Mouse (Mus musculus) heart, embryonic 13.5 days (tissue): Measurements from ENCODE around the gene Fam129c. TPM values are rescaled to one million over a fixed set of nuclear protein-coding genes. Genes with fewer than 3 reads are reported as not detected.
A peak's percentile ranks its signal among the peaks of the same experiment; 100 is the strongest.

Source experiments
- ATAC-seq: fragments of 200-750 bp; cut with Nextera tagmentation; 2 replicates; pipeline ENCODE4 v1.8.0; 2017; ENCODE audit warnings: moderate TSS enrichment; ENCODE audit not compliant: insufficient number of reproducible peaks, low FRiP score, low TSS enrichment; ENCODE audit errors: extremely low read depth
- H3K27ac ChIP-seq: fragments of 300-500 bp; sonication (generic); replicated peaks from 2 replicates; pipeline ENCODE4 v1.5.1; 2015; ENCODE audit warnings: moderate library complexity, mild to moderate bottlenecking, inconsistent platforms
- H3K27me3 ChIP-seq: fragments of 300-500 bp; sonication (generic); replicated peaks from 2 replicates; pipeline ENCODE4 v1.6.1; 2015; ENCODE audit warnings: mild to moderate bottlenecking, inconsistent platforms
- H3K36me3 ChIP-seq: fragments of 300-500 bp; sonication (generic); 2 replicates; pipeline ENCODE4 v1.6.1; 2015; ENCODE audit warnings: mild to moderate bottlenecking, inconsistent platforms
- H3K4me1 ChIP-seq: fragments of 300-500 bp; sonication (generic); 2 replicates; pipeline ENCODE4 v1.6.1; 2015; ENCODE audit warnings: inconsistent platforms
- H3K4me2 ChIP-seq: fragments of 300-500 bp; sonication (generic); 2 replicates; pipeline ENCODE4 v1.6.1; 2015; ENCODE audit warnings: inconsistent platforms, mild to moderate bottlenecking, moderate library complexity
- H3K4me3 ChIP-seq: fragments of 300-500 bp; sonication (generic); 2 replicates; pipeline ENCODE4 v1.5.1; 2015; ENCODE audit warnings: moderate library complexity, mild to moderate bottlenecking, inconsistent platforms
- H3K9ac ChIP-seq: fragments of 300-500 bp; sonication (generic); 2 replicates; pipeline ENCODE4 v1.6.1; 2015; ENCODE audit warnings: inconsistent platforms, mild to moderate bottlenecking, moderate library complexity
- H3K9me3 ChIP-seq: fragments of 300-500 bp; sonication (generic); 2 replicates; pipeline ENCODE4 v1.6.1; 2016; ENCODE audit warnings: inconsistent platforms
- WGBS: fragments of 180-500 bp; shearing (Covaris S2); methylation state at CpG from one replicate; pipeline ENCODE4 v1.1.7; 2015; ENCODE audit warnings: mixed read lengths; 5-methylcytosine and 5-hydroxymethylcytosine counted together
- polyA plus RNA-seq: library from polyadenylated mRNA; unstranded; fragments of >200 nt; fragmentation: Nextera tagmentation; extraction: Ambion mirVana; gene quantifications from 2 replicates; pipeline ENCODE4 v1.2.1, GENCODE M21; 2015

Gene Fam129c
- polyA plus RNA-seq, 1 experiment from 2014 or later = 1.2 TPM

- no peak for ATAC-seq
- H3K36me3 ChIP-seq = no peaks in the 10 kb centered on the region
- no peaks in the 10 kb centered on the region for H3K27me3 ChIP-seq
- 44% methylated on average over 1 of the region's 1 CpGs for WGBS
- no peaks in the 10 kb centered on the region for H3K9me3 ChIP-seq
- H3K9ac ChIP-seq = no peak overlapping the region
- no peak overlapping the region for H3K4me2 ChIP-seq
- H3K4me3 ChIP-seq = no peak overlapping the region
- H3K27ac ChIP-seq = no peak overlapping the region
- H3K4me1 ChIP-seq = peaks cover 25% of the 10 kb centered on the region
Observed at GRCm38 (mm10) chr8:71575020-71575419, 22.4 kb upstream of the Fam129c start.

GRCm38 (mm10) chr8:71577856-71578387 lies 19.5 kb upstream of the Fam129c start:
- H3K9me3 ChIP-seq = no peaks in the 10 kb centered on the region
- H3K4me2 ChIP-seq = no peak overlapping the region
- peaks cover 5% of the 10 kb centered on the region; the same call in 1 of the 2 replicates for H3K36me3 ChIP-seq
- H3K4me3 ChIP-seq = no peak overlapping the region
- peaks cover 8% of the 10 kb centered on the region for H3K4me1 ChIP-seq
- no peak overlapping the region for H3K27ac ChIP-seq
- no peak for ATAC-seq
- 53% methylated on average over 4 of the region's 4 CpGs for WGBS
- H3K9ac ChIP-seq = no peak overlapping the region
- no peaks in the 10 kb centered on the region for H3K27me3 ChIP-seq

GRCm38 (mm10) chr8:71579009-71579408 lies 18.4 kb upstream of the Fam129c start:
- no peak overlapping the region for H3K4me3 ChIP-seq

GRCm38 (mm10) chr8:71579476-71579875 lies 18.0 kb upstream of the Fam129c start:
- Histone ChIP-seq H3K4me1 (0 out of 2 replicates have a peak, but pooled peaks cover 4% of the 10 kb centered on the region), H3K4me2 (no peak overlapping the region), H3K9me3 (no peaks in the 10 kb centered on the region), H3K4me3 (no peak overlapping the region), H3K27me3 (0 out of 2 replicates have a peak, but pooled peaks cover 6% of the 10 kb centered on the region), H3K27ac (no peak overlapping the region), H3K9ac (no peak overlapping the region), H3K36me3 (peaks cover 10% of the 10 kb centered on the region)
- WGBS = 83% methylated on average over 14 of the region's 14 CpGs
- ATAC-seq = no peak

More at GRCm38 (mm10) chr8:71579009-71579408, 18.4 kb upstream of the Fam129c start:
- Histone ChIP-seq H3K27ac (no peak overlapping the region), H3K4me1 (0 out of 2 replicates have a peak, but pooled peaks cover 4% of the 10 kb centered on the region), H3K9ac (no peak overlapping the region), H3K27me3 (0 out of 2 replicates have a peak, but pooled peaks cover 6% of the 10 kb centered on the region), H3K9me3 (no peaks in the 10 kb centered on the region), H3K4me2 (no peak overlapping the region), H3K36me3 (peaks cover 6% of the 10 kb centered on the region)
- WGBS = 60% methylated on average over 1 of the region's 1 CpGs
- no peak for ATAC-seq

GRCm38 (mm10) chr8:71580201-71580600 lies 17.2 kb upstream of the Fam129c start:
- Histone ChIP-seq H3K9ac (no peak overlapping the region), H3K4me1 (0 out of 2 replicates have a peak, but pooled peaks cover under 1% of the 10 kb centered on the region), H3K36me3 (peaks cover 17% of the 10 kb centered on the region), H3K4me2 (no peak overlapping the region), H3K27ac (no peak overlapping the region), H3K4me3 (no peak overlapping the region), H3K9me3 (no peaks in the 10 kb centered on the region), H3K27me3 (0 out of 2 replicates have a peak, but pooled peaks cover 6% of the 10 kb centered on the region)
- ATAC-seq = no peak
- 56% methylated on average over 9 of the region's 9 CpGs for WGBS

- Histone ChIP-seq H3K4me1 (peaks cover 12% of the 10 kb centered on the region), H3K36me3 (peaks cover 24% of the 10 kb centered on the region), H3K9me3 (no peaks in the 10 kb centered on the region), H3K27me3 (0 out of 2 replicates have a peak, but pooled peaks cover 6% of the 10 kb centered on the region), H3K9ac (no peak overlapping the region), H3K4me2 (no peak overlapping the region), H3K4me3 (no peak overlapping the region), H3K27ac (no peak overlapping the region)
- no peak for ATAC-seq
- WGBS = 66% methylated on average over 2 of the region's 2 CpGs
Observed at GRCm38 (mm10) chr8:71586891-71587290, 10.6 kb upstream of the Fam129c start.

GRCm38 (mm10) chr8:71588762-71589161 lies 8.7 kb upstream of the Fam129c start:
- H3K27me3 ChIP-seq = 0 out of 2 replicates have a peak, but pooled peaks cover 2% of the 10 kb centered on the region
- H3K9ac ChIP-seq = no peak overlapping the region
- H3K27ac ChIP-seq = no peak overlapping the region
- no peak overlapping the region for H3K4me3 ChIP-seq
- H3K9me3 ChIP-seq = no peaks in the 10 kb centered on the region
- peaks cover 24% of the 10 kb centered on the region for H3K36me3 ChIP-seq
- H3K4me1 ChIP-seq = peaks cover 25% of the 10 kb centered on the region
- 72% methylated on average over 3 of the region's 3 CpGs for WGBS
- no peak for ATAC-seq
- H3K4me2 ChIP-seq = no peak overlapping the region

GRCm38 (mm10) chr8:71591017-71591416 lies 6.4 kb upstream of the Fam129c start:
- 32% methylated on average over 5 of the region's 5 CpGs for WGBS
- Histone ChIP-seq H3K9ac (peak overlapping the region; percentile 97), H3K4me3 (peak overlapping the region; percentile 84), H3K27ac (peak overlapping the region; percentile 99), H3K4me1 (peaks cover 32% of the 10 kb centered on the region), H3K27me3 (no peaks in the 10 kb centered on the region), H3K36me3 (peaks cover 8% of the 10 kb centered on the region; the same call in 1 of the 2 replicates), H3K4me2 (peak overlapping the region; percentile 92), H3K9me3 (no peaks in the 10 kb centered on the region)
- ATAC-seq = no peak

GRCm38 (mm10) chr8:71591471-71592373 lies 5.7 kb upstream of the Fam129c start, which contains the start of gene Pgls:
Gene Pgls, plus strand, starts transcription at chr8:71592176.
- Histone ChIP-seq H3K4me3 (peak within 1 kb of the TSS; percentile 84), H3K36me3 (peaks cover 4% of the 10 kb centered on the region; the same call in 1 of the 2 replicates), H3K4me2 (peak within 1 kb of the TSS; percentile 92), H3K9me3 (no peaks in the 10 kb centered on the region), H3K4me1 (peaks cover 32% of the 10 kb centered on the region), H3K27me3 (no peaks in the 10 kb centered on the region), H3K9ac (peak within 1 kb of the TSS; percentile 97), H3K27ac (peak within 1 kb of the TSS; percentile 99)
- ATAC-seq = peak; percentile 81
- under 1% methylated on average over 71 of the region's 71 CpGs for WGBS

- Histone ChIP-seq H3K27ac (peak overlapping the region; percentile 99), H3K4me3 (peak overlapping the region; percentile 84), H3K4me1 (peaks cover 32% of the 10 kb centered on the region), H3K9ac (peak overlapping the region; percentile 97), H3K27me3 (no peaks in the 10 kb centered on the region), H3K36me3 (peaks cover 4% of the 10 kb centered on the region; the same call in 1 of the 2 replicates), H3K4me2 (peak overlapping the region; percentile 92), H3K9me3 (no peaks in the 10 kb centered on the region)
- peak; percentile 47 for ATAC-seq
- WGBS = 4% methylated on average over 60 of the region's 60 CpGs
Observed at GRCm38 (mm10) chr8:71592374-71593170, 4.9 kb upstream of the Fam129c start.
